In genomic region chr7:68062849-68063208, GRCm38 (mm10) we compare ENCODE assay signal across 17 mouse cellular contexts.
DNase-seq lines count a peak whose midpoint lies in the region; ATAC-seq lines count a peak whose summit lies in the region.
"Had no signal": no experiment of that assay in that cellular context is flagged by ENCODE, and none has a peak within 500 bp of the region (broad histone marks: within the 10 kb centered on the region; RNA-seq: fewer than 3 reads in every experiment).

No protein-coding gene starts in this region.

- H3K4me2 ChIP-seq in limb, embryonic 13.5 days (replicated peaks), result no peak overlapping the region
- H3K4me2 ChIP-seq: neural tube, embryonic 12.5 days had no signal

- peak overlapping the region; percentile 36; the same call in 1 of the 2 replicates for H3K9ac ChIP-seq in limb, embryonic 13.5 days
- H3K9ac ChIP-seq: neural tube, embryonic 12.5 days had no signal

- H3K4me3 ChIP-seq in limb, embryonic 13.5 days, result no peak overlapping the region
- H3K4me3 ChIP-seq: neural tube, embryonic 12.5 days had no signal

- intact Hi-C loops in heart, postnatal 36 days (cut with DNase I), result no loop called here

- no peaks in the 10 kb centered on the region for H3K9me3 ChIP-seq in limb, embryonic 13.5 days
- H3K9me3 ChIP-seq: neural tube, embryonic 12.5 days had no signal

- no peaks in the 10 kb centered on the region for H3K36me3 ChIP-seq in limb, embryonic 13.5 days
- H3K36me3 ChIP-seq: neural tube, embryonic 12.5 days had no signal

- peak; percentile 74 for DNase-seq in heart, adult 11 months
- DNase-seq in heart, postnatal 36 days, result no peak
- peak; percentile 56 for DNase-seq in ovary, postnatal 36 days (ENCODE audit: low spot score)
- no peak for DNase-seq in ovary, postnatal 14 days (ENCODE audit: low spot score)
- DNase-seq in thymus, postnatal 25 days, result peak; percentile 35
- DNase-seq in adipocyte (ENCODE audit: low spot score), result no peak
- DNase-seq in adrenal gland, postnatal 25 days, result no peak
- DNase-seq: B cell, adult 2 months; cerebellum, postnatal 36 days; heart, adult 18-20 months; heart, postnatal 4 days; kidney, postnatal 4 days; left cerebral cortex, postnatal 4 days; right cerebral cortex, postnatal 4 days had no signal

- H3K27ac ChIP-seq in limb, embryonic 13.5 days, result no peak overlapping the region; the same call in 1 of the 2 replicates
- H3K27ac ChIP-seq: neural tube, embryonic 12.5 days had no signal

- WGBS in limb, embryonic 13.5 days, result 39% methylated on average over 5 of the region's 5 CpGs

- H3K27me3 ChIP-seq in limb, embryonic 13.5 days, result no peaks in the 10 kb centered on the region
- H3K27me3 ChIP-seq: neural tube, embryonic 12.5 days had no signal

- peaks cover 66% of the 10 kb centered on the region for H3K4me1 ChIP-seq in limb, embryonic 13.5 days

- ATAC-seq in limb, embryonic 13.5 days (ENCODE audit: low FRiP score, low read depth), result no peak
- ATAC-seq: forebrain, embryonic 16.5 days had no signal

Comparison
In these comparisons a context has a peak if more than half of its experiments do, and no peak if none do; other contexts are left out.
1. DNase-seq: peak in heart, adult 11 months (single experiment), ovary, postnatal 36 days (single experiment) and thymus, postnatal 25 days (single experiment); none in heart, postnatal 36 days (0 of 2), ovary, postnatal 14 days (single experiment), adipocyte (single experiment) and adrenal gland, postnatal 25 days (single experiment).